Mouse (Mus musculus): ENCODE measurements at regions not wholly inside any gene's neighbourhood (a gene's known extent, or its start where the extent isn't known, plus 50 kb on each side); places are given as distances from the start of the nearest gene placed in this dataset.

DNA sequence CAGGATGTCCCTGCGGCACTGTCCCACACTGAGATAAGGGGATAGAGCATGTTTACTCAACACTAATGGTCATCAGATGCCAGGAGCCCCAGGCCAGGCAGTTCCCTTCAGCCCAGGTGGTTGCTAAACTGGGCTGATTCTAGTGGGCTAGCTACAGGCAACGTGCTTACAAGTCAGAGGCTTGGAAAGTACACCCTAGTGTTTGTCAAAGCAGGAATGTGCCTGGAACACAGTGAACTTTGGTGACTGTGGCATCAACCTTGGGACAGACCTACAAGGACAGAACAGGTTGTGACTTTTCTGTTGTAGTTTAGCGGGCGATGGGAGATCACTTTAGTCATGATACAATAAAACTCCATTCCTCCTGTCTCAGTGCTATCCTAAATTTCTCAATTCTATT lies 53.6 kb upstream of the Dhx15 start:
- TF ChIP-seq CTCF (IDR thresholded peaks at IDR 0.05; ENCODE audit: control insufficient read depth, insufficient read depth, low read length) (no peak), POLR2A (IDR thresholded peaks at IDR 0.05; ENCODE audit: borderline replicate concordance, control insufficient read depth, low read depth, low read length) (no peak)
